Mouse (Mus musculus): ENCODE measurements at regions not wholly inside any gene's neighbourhood (a gene's known extent, or its start where the extent isn't known, plus 50 kb on each side); places are given as distances from the start of the nearest gene placed in this dataset.

DNA sequence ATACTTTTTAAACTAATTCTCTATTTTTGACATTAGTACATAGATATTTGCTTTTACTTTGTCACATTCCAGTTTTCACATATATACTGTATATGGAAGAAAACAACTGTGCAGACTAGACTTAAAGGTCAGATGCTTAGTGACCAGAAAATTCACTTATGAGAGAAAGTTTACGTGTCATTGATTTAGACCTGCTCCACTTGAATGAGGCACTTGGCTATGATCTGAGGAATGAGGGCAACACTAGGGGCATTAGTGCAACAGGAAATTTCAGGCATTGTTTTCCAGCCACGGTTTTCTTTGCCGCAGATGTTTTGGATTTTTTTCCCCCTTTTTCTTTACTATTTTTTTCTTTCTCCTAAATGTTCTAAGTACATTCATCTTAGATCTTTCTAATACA is 1244.1 kb upstream of the Prmt6 start:
- DNase-seq (ENCODE audit: low spot score) (no peak), ATAC-seq (ENCODE audit: low FRiP score, low read depth) (no peak)
- WGBS = 81% methylated on average over 3 of the region's 3 CpGs

DNA sequence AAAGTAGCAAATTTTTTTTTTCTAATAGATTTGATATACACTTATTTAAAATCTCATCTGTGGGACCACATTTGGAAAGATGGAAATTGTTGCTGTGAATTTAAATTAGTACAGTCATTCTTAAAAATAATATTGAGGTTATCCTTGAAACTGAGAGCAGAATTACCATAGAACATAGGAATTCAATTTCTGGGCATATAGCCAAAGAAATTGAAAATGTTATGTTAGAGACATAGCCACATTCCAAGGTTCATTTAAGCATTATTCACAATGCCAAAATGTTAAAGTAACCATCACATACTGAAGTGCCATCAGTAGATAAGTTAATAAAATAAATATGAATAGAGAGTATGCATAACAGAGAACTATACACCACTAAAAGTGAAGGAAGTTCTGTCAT is 1238.8 kb upstream of the Prmt6 start:
- Histone ChIP-seq H3K4me1 (ENCODE audit: control insufficient read depth, insufficient read depth, low read length) (no peaks in the 10 kb centered on the region), H3K9ac (ENCODE audit: low read depth, low read length, severe bottlenecking) (no peak overlapping the region), H3K4me2 (replicated peaks; ENCODE audit: low read depth, low read length, severe bottlenecking) (no peak overlapping the region), H3K36me3 (ENCODE audit: control insufficient read depth, insufficient read depth, low read length) (no peaks in the 10 kb centered on the region), H3K9me3 (ENCODE audit: control insufficient read depth, low read length) (no peaks in the 10 kb centered on the region), H3K27ac (replicated peaks; ENCODE audit: low read depth, low read length) (no peak overlapping the region), H3K4me3 (replicated peaks; ENCODE audit: low read length) (no peak overlapping the region), H3K27me3 (ENCODE audit: control insufficient read depth, insufficient read depth, low read length) (no peaks in the 10 kb centered on the region)
- TF ChIP-seq POLR2A (IDR thresholded peaks at IDR 0.05; ENCODE audit: borderline replicate concordance, extremely low read depth, insufficient read depth, insufficient read length) = no peak
- ATAC-seq (ENCODE audit: low FRiP score, low read depth) = no peak
- peak; percentile 50 for DNase-seq (ENCODE audit: low spot score)

More for the DNA sequence above, 1244.1 kb upstream of the Prmt6 start:
- H3K4me1 ChIP-seq (ENCODE audit: control insufficient read depth, insufficient read depth, low read length) = no peaks in the 10 kb centered on the region
- no peaks in the 10 kb centered on the region for H3K36me3 ChIP-seq (ENCODE audit: control insufficient read depth, insufficient read depth, low read length)
- H3K4me3 ChIP-seq (replicated peaks; ENCODE audit: low read length) = no peak overlapping the region
- H3K27ac ChIP-seq (replicated peaks; ENCODE audit: low read depth, low read length) = no peak overlapping the region
- TF ChIP-seq POLR2A (IDR thresholded peaks at IDR 0.05; ENCODE audit: borderline replicate concordance, extremely low read depth, insufficient read depth, insufficient read length) = no peak
- no peak overlapping the region for H3K9ac ChIP-seq (ENCODE audit: low read depth, low read length, severe bottlenecking)
- no peaks in the 10 kb centered on the region for H3K9me3 ChIP-seq (ENCODE audit: control insufficient read depth, low read length)
- H3K27me3 ChIP-seq (ENCODE audit: control insufficient read depth, insufficient read depth, low read length) = no peaks in the 10 kb centered on the region
- H3K4me2 ChIP-seq (replicated peaks; ENCODE audit: low read depth, low read length, severe bottlenecking) = no peak overlapping the region

DNA sequence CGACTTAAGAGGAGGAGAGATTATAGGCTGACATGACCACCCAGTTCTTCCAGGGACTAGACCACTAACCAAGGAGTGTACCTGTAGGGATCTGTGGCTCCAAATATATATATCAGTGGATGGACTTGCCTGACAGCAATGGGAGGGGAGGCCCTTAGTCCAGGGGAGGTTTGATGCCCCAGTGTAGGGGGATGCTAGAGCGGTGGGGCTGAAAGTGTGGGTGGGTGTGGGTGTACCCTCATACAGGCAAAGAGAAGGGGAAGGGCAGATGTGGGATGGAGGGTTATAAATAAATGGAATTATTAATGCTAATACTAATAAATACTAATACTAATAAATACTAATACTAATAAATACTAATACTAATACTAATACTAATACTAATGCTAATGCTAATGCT is 1237.6 kb upstream of the Prmt6 start:
- TF ChIP-seq POLR2A (IDR thresholded peaks at IDR 0.05; ENCODE audit: borderline replicate concordance, extremely low read depth, insufficient read depth, insufficient read length) = no peak
- no peak overlapping the region for H3K4me2 ChIP-seq (replicated peaks; ENCODE audit: low read depth, low read length, severe bottlenecking)
- DNase-seq (ENCODE audit: low spot score) (no peak), ATAC-seq (ENCODE audit: low FRiP score, low read depth) (no peak)
- H3K36me3 ChIP-seq (ENCODE audit: control insufficient read depth, insufficient read depth, low read length) = no peaks in the 10 kb centered on the region
- no peak overlapping the region for H3K27ac ChIP-seq (replicated peaks; ENCODE audit: low read depth, low read length)
- H3K27me3 ChIP-seq (ENCODE audit: control insufficient read depth, insufficient read depth, low read length) = no peaks in the 10 kb centered on the region
- H3K4me1 ChIP-seq (ENCODE audit: control insufficient read depth, insufficient read depth, low read length) = no peaks in the 10 kb centered on the region
- no peak overlapping the region for H3K4me3 ChIP-seq (replicated peaks; ENCODE audit: low read length)
- H3K9me3 ChIP-seq (ENCODE audit: control insufficient read depth, low read length) = no peaks in the 10 kb centered on the region
- no peak overlapping the region for H3K9ac ChIP-seq (ENCODE audit: low read depth, low read length, severe bottlenecking)
- WGBS = 73% methylated on average over 2 of the region's 2 CpGs

Data from limb, embryonic 14.5 days (tissue).